Mouse (Mus musculus): ENCODE results near the gene Wipf1. TPM values are rescaled to one million over a fixed set of nuclear protein-coding genes. Genes with fewer than 3 reads are reported as not detected.

Gene Wipf1
- polyA plus RNA-seq, 1 experiment from 2014 or later, result 3.9 TPM

- 79% methylated on average over 15 of the region's 15 CpGs for WGBS
- Histone ChIP-seq H3K27me3 (ENCODE audit: control insufficient read depth, insufficient read depth, low read length) (no peaks in the 10 kb centered on the region), H3K4me3 (replicated peaks; ENCODE audit: low read length) (no peak overlapping the region), H3K36me3 (replicated peaks; ENCODE audit: control insufficient read depth, insufficient read depth) (no peaks in the 10 kb centered on the region), H3K27ac (no peak overlapping the region), H3K9me3 (ENCODE audit: control insufficient read depth, low read length) (no peaks in the 10 kb centered on the region), H3K4me1 (replicated peaks; ENCODE audit: control insufficient read depth, insufficient read depth, low read length) (0 out of 2 replicates have a peak, but pooled peaks cover 3% of the 10 kb centered on the region), H3K9ac (no peak overlapping the region), H3K4me2 (replicated peaks) (no peak overlapping the region)
- DNase-seq (ENCODE audit: low spot score) (peak; percentile 59), ATAC-seq (ENCODE audit: low FRiP score) (no peak)
These were observed 126.0 kb downstream of the Wipf1 start for GRCm38 (mm10) chr2:73403385-73404013.

- Histone ChIP-seq H3K9me3 (ENCODE audit: control insufficient read depth, low read length) (no peaks in the 10 kb centered on the region), H3K4me1 (replicated peaks; ENCODE audit: control insufficient read depth, insufficient read depth, low read length) (0 out of 2 replicates have a peak, but pooled peaks cover 3% of the 10 kb centered on the region), H3K36me3 (replicated peaks; ENCODE audit: control insufficient read depth, insufficient read depth) (no peaks in the 10 kb centered on the region), H3K27me3 (ENCODE audit: control insufficient read depth, insufficient read depth, low read length) (no peaks in the 10 kb centered on the region), H3K4me3 (replicated peaks; ENCODE audit: low read length) (no peak overlapping the region), H3K27ac (no peak overlapping the region), H3K9ac (no peak overlapping the region), H3K4me2 (replicated peaks) (no peak overlapping the region)
- 32% methylated on average over 1 of the region's 1 CpGs for WGBS
- ATAC-seq (ENCODE audit: low FRiP score), result no peak
- DNase-seq (ENCODE audit: low spot score), result no peak
These were observed 127.8 kb downstream of the Wipf1 start for GRCm38 (mm10) chr2:73401689-73402088.

- no peak overlapping the region for H3K9ac ChIP-seq
- 93% methylated on average over 2 of the region's 2 CpGs for WGBS
These were observed 132.1 kb downstream of the Wipf1 start for GRCm38 (mm10) chr2:73397476-73397875.

GRCm38 (mm10) chr2:73396828-73397325 lies 132.7 kb downstream of the Wipf1 start:
- H3K36me3 ChIP-seq (replicated peaks; ENCODE audit: control insufficient read depth, insufficient read depth), result no peaks in the 10 kb centered on the region
- WGBS, result 91% methylated on average over 3 of the region's 3 CpGs
- H3K4me3 ChIP-seq (replicated peaks; ENCODE audit: low read length), result no peak overlapping the region
- no peak overlapping the region for H3K27ac ChIP-seq
- no peaks in the 10 kb centered on the region for H3K4me1 ChIP-seq (replicated peaks; ENCODE audit: control insufficient read depth, insufficient read depth, low read length)
- no peaks in the 10 kb centered on the region for H3K9me3 ChIP-seq (ENCODE audit: control insufficient read depth, low read length)
- H3K4me2 ChIP-seq (replicated peaks), result no peak overlapping the region
- H3K27me3 ChIP-seq (ENCODE audit: control insufficient read depth, insufficient read depth, low read length), result no peaks in the 10 kb centered on the region
- ATAC-seq (ENCODE audit: low FRiP score) (no peak), DNase-seq (ENCODE audit: low spot score) (no peak)
- H3K9ac ChIP-seq, result no peak overlapping the region

More at GRCm38 (mm10) chr2:73397476-73397875, 132.1 kb downstream of the Wipf1 start:
- Histone ChIP-seq H3K4me3 (replicated peaks; ENCODE audit: low read length) (no peak overlapping the region), H3K27ac (no peak overlapping the region), H3K27me3 (ENCODE audit: control insufficient read depth, insufficient read depth, low read length) (no peaks in the 10 kb centered on the region), H3K4me1 (replicated peaks; ENCODE audit: control insufficient read depth, insufficient read depth, low read length) (no peaks in the 10 kb centered on the region), H3K9me3 (ENCODE audit: control insufficient read depth, low read length) (no peaks in the 10 kb centered on the region), H3K36me3 (replicated peaks; ENCODE audit: control insufficient read depth, insufficient read depth) (no peaks in the 10 kb centered on the region), H3K4me2 (replicated peaks) (no peak overlapping the region)
- DNase-seq (ENCODE audit: low spot score) (no peak), ATAC-seq (ENCODE audit: low FRiP score) (no peak)

- no peaks in the 10 kb centered on the region for H3K9me3 ChIP-seq (ENCODE audit: control insufficient read depth, low read length)
- H3K4me2 ChIP-seq (replicated peaks), result no peak overlapping the region
- H3K36me3 ChIP-seq (replicated peaks; ENCODE audit: control insufficient read depth, insufficient read depth), result no peaks in the 10 kb centered on the region
- 88% methylated on average over 8 of the region's 8 CpGs for WGBS
- no peaks in the 10 kb centered on the region for H3K4me1 ChIP-seq (replicated peaks; ENCODE audit: control insufficient read depth, insufficient read depth, low read length)
- no peak overlapping the region for H3K9ac ChIP-seq
- ATAC-seq (ENCODE audit: low FRiP score) (no peak), DNase-seq (ENCODE audit: low spot score) (no peak)
- no peaks in the 10 kb centered on the region for H3K27me3 ChIP-seq (ENCODE audit: control insufficient read depth, insufficient read depth, low read length)
- no peak overlapping the region for H3K27ac ChIP-seq
- H3K4me3 ChIP-seq (replicated peaks; ENCODE audit: low read length), result no peak overlapping the region
These were observed 134.0 kb downstream of the Wipf1 start for GRCm38 (mm10) chr2:73395516-73395915.

GRCm38 (mm10) chr2:73394476-73394875 lies 135.1 kb downstream of the Wipf1 start:
- Histone ChIP-seq H3K27me3 (ENCODE audit: control insufficient read depth, insufficient read depth, low read length) (no peaks in the 10 kb centered on the region), H3K36me3 (replicated peaks; ENCODE audit: control insufficient read depth, insufficient read depth) (no peaks in the 10 kb centered on the region), H3K9ac (no peak overlapping the region), H3K4me2 (replicated peaks) (no peak overlapping the region), H3K4me3 (replicated peaks; ENCODE audit: low read length) (no peak overlapping the region), H3K4me1 (replicated peaks; ENCODE audit: control insufficient read depth, insufficient read depth, low read length) (no peaks in the 10 kb centered on the region), H3K9me3 (ENCODE audit: control insufficient read depth, low read length) (no peaks in the 10 kb centered on the region), H3K27ac (no peak overlapping the region)
- WGBS, result 98% methylated on average over 3 of the region's 3 CpGs
- DNase-seq (ENCODE audit: low spot score), result no peak
- ATAC-seq (ENCODE audit: low FRiP score), result no peak

GRCm38 (mm10) chr2:73392772-73393171 lies 136.8 kb downstream of the Wipf1 start:
- no peaks in the 10 kb centered on the region for H3K36me3 ChIP-seq (replicated peaks; ENCODE audit: control insufficient read depth, insufficient read depth)
- H3K4me3 ChIP-seq (replicated peaks; ENCODE audit: low read length), result no peak overlapping the region
- no peak overlapping the region for H3K27ac ChIP-seq
- WGBS, result 87% methylated on average over 2 of the region's 2 CpGs
- H3K9ac ChIP-seq, result no peak overlapping the region
- H3K4me1 ChIP-seq (replicated peaks; ENCODE audit: control insufficient read depth, insufficient read depth, low read length), result peaks cover 4% of the 10 kb centered on the region; the same call in 1 of the 2 replicates
- H3K27me3 ChIP-seq (ENCODE audit: control insufficient read depth, insufficient read depth, low read length), result no peaks in the 10 kb centered on the region
- DNase-seq (ENCODE audit: low spot score) (no peak), ATAC-seq (ENCODE audit: low FRiP score) (no peak)
- H3K4me2 ChIP-seq (replicated peaks), result no peak overlapping the region
- H3K9me3 ChIP-seq (ENCODE audit: control insufficient read depth, low read length), result no peaks in the 10 kb centered on the region

GRCm38 (mm10) chr2:73389951-73390350 lies 139.6 kb downstream of the Wipf1 start:
- Histone ChIP-seq H3K4me1 (replicated peaks; ENCODE audit: control insufficient read depth, insufficient read depth, low read length) (peaks cover 5% of the 10 kb centered on the region; the same call in 1 of the 2 replicates), H3K36me3 (replicated peaks; ENCODE audit: control insufficient read depth, insufficient read depth) (no peaks in the 10 kb centered on the region), H3K4me3 (replicated peaks; ENCODE audit: low read length) (no peak overlapping the region), H3K9me3 (ENCODE audit: control insufficient read depth, low read length) (no peaks in the 10 kb centered on the region), H3K9ac (no peak overlapping the region), H3K27ac (no peak overlapping the region), H3K4me2 (replicated peaks) (no peak overlapping the region), H3K27me3 (ENCODE audit: control insufficient read depth, insufficient read depth, low read length) (no peaks in the 10 kb centered on the region)
- ATAC-seq (ENCODE audit: low FRiP score) (no peak), DNase-seq (ENCODE audit: low spot score) (no peak)
- 89% methylated on average over 3 of the region's 3 CpGs for WGBS

- Histone ChIP-seq H3K27me3 (ENCODE audit: control insufficient read depth, insufficient read depth, low read length) (no peaks in the 10 kb centered on the region), H3K9ac (no peak overlapping the region), H3K9me3 (ENCODE audit: control insufficient read depth, low read length) (no peaks in the 10 kb centered on the region), H3K4me1 (replicated peaks; ENCODE audit: control insufficient read depth, insufficient read depth, low read length) (peaks cover 5% of the 10 kb centered on the region; the same call in 1 of the 2 replicates), H3K27ac (no peak overlapping the region), H3K36me3 (replicated peaks; ENCODE audit: control insufficient read depth, insufficient read depth) (no peaks in the 10 kb centered on the region), H3K4me2 (replicated peaks) (no peak overlapping the region), H3K4me3 (replicated peaks; ENCODE audit: low read length) (no peak overlapping the region)
- ATAC-seq (ENCODE audit: low FRiP score), result no peak
- 100% methylated on average over 1 of the region's 1 CpGs for WGBS
- DNase-seq (ENCODE audit: low spot score), result no peak
These were observed 141.7 kb downstream of the Wipf1 start for GRCm38 (mm10) chr2:73387806-73388205.

Measured in hindbrain, embryonic 14.5 days (tissue).